Mouse (Mus musculus): Measurements from ENCODE around the gene Gda.

Gene Gda

GRCm38 (mm10) chr19:21473345-21473744 is at the start of gene Gda:
Gene Gda (minus strand): TSS chr19:21473445.
- DNase-seq (ENCODE audit: low read depth, low spot score): no peak

- DNase-seq (ENCODE audit: low read depth, low spot score): no peak
These were observed 47.0 kb upstream of the Gda start for GRCm38 (mm10) chr19:21520280-21520679.

- no peak for DNase-seq (ENCODE audit: low read depth, low spot score)
These were observed 36.9 kb upstream of the Gda start for GRCm38 (mm10) chr19:21510116-21510515.

GRCm38 (mm10) chr19:21507561-21508232 is 34.5 kb upstream of the Gda start:
- no peak for DNase-seq (ENCODE audit: low read depth, low spot score)

- DNase-seq (ENCODE audit: low read depth, low spot score): no peak
These were observed 33.9 kb upstream of the Gda start for GRCm38 (mm10) chr19:21507133-21507532.

GRCm38 (mm10) chr19:21504716-21505115 is 31.5 kb upstream of the Gda start:
- DNase-seq (ENCODE audit: low read depth, low spot score): no peak

GRCm38 (mm10) chr19:21499394-21499983 is 26.2 kb upstream of the Gda start:
- DNase-seq (ENCODE audit: low read depth, low spot score): no peak

- DNase-seq (ENCODE audit: low read depth, low spot score): no peak
These were observed 22.6 kb upstream of the Gda start for GRCm38 (mm10) chr19:21495817-21496216.

- no peak for DNase-seq (ENCODE audit: low read depth, low spot score)
These were observed 20.7 kb upstream of the Gda start for GRCm38 (mm10) chr19:21493807-21494521.

GRCm38 (mm10) chr19:21491391-21491790 is 18.1 kb upstream of the Gda start:
- no peak for DNase-seq (ENCODE audit: low read depth, low spot score)

GRCm38 (mm10) chr19:21487124-21487944 is 14.1 kb upstream of the Gda start:
- no peak for DNase-seq (ENCODE audit: low read depth, low spot score)

GRCm38 (mm10) chr19:21482096-21482495 is 8.9 kb upstream of the Gda start:
- DNase-seq (ENCODE audit: low read depth, low spot score): no peak

GRCm38 (mm10) chr19:21481031-21481430 is 7.8 kb upstream of the Gda start:
- DNase-seq (ENCODE audit: low read depth, low spot score): no peak

- DNase-seq (ENCODE audit: low read depth, low spot score): no peak
These were observed 6.8 kb upstream of the Gda start for GRCm38 (mm10) chr19:21480053-21480419.

- DNase-seq (ENCODE audit: low read depth, low spot score): no peak
These were observed 6.2 kb upstream of the Gda start for GRCm38 (mm10) chr19:21479183-21480052.

- DNase-seq (ENCODE audit: low read depth, low spot score): no peak
These were observed 5.3 kb upstream of the Gda start for GRCm38 (mm10) chr19:21478538-21478937.

GRCm38 (mm10) chr19:21477780-21478179 is 4.5 kb upstream of the Gda start:
- no peak for DNase-seq (ENCODE audit: low read depth, low spot score)

- no peak for DNase-seq (ENCODE audit: low read depth, low spot score)
These were observed 3.5 kb upstream of the Gda start for GRCm38 (mm10) chr19:21476782-21477181.

- DNase-seq (ENCODE audit: low read depth, low spot score): no peak
These were observed 994 bp downstream of the Gda start for GRCm38 (mm10) chr19:21472121-21472780.

- no peak for DNase-seq (ENCODE audit: low read depth, low spot score)
These were observed 11.9 kb downstream of the Gda start for GRCm38 (mm10) chr19:21461221-21461960.
